Mouse (Mus musculus) ES-E14 (cell line): ENCODE results near the gene Creb3l2. TPM values are rescaled to one million over a fixed set of nuclear protein-coding genes. Genes with fewer than 3 reads are reported as not detected.
"Not testable (repeated sequence)": the region's sequence is repeated elsewhere in the genome, so short reads cannot be mapped to it uniquely, and the experiment has no call there.

Source experiments
- DNase-seq: peaks from one replicate; pipeline ENCODE4 v3.0.0-alpha.2; 2013; ENCODE audit warnings: low read depth, low spot score
- H3K27ac ChIP-seq: 2 replicates; pipeline ENCODE4 v1.5.1; 2012; ENCODE audit warnings: low read depth, mild to moderate bottlenecking, low read length, moderate library complexity, mixed read lengths; ENCODE audit not compliant: poor library complexity, insufficient read depth, severe bottlenecking
- H3K36me3 ChIP-seq: 2 replicates; pipeline ENCODE4 v1.6.1; 2012; ENCODE audit warnings: mild to moderate bottlenecking, low read length, moderate library complexity, mixed read lengths; ENCODE audit not compliant: control insufficient read depth, poor library complexity, insufficient read depth, severe bottlenecking
- H3K4me1 ChIP-seq, 2 experiments: fragments of 150-350 bp in 1 of 2; sonication (generic) in 1 of 2; 2 replicates each; pipeline ENCODE4 v1.6.1; 2012; ENCODE audit warnings: low read length in 2 of 2, mild to moderate bottlenecking in 1 of 2, mixed read lengths in 1 of 2; ENCODE audit not compliant: control insufficient read depth in 2 of 2, insufficient read depth in 2 of 2, poor library complexity in 1 of 2
- H3K4me3 ChIP-seq, 2 experiments: fragments of 150-350 bp in 1 of 2; sonication (generic) in 1 of 2; 2 replicates each; pipeline ENCODE4 v1.5.1; 2012; ENCODE audit warnings: low read length in 2 of 2, low read depth in 1 of 2, mild to moderate bottlenecking in 1 of 2, mixed read lengths in 1 of 2; ENCODE audit not compliant: insufficient read depth in 1 of 2, poor library complexity in 1 of 2, severe bottlenecking in 1 of 2
- H3K9ac ChIP-seq: 2 replicates; pipeline ENCODE4 v1.6.1; 2012; ENCODE audit warnings: low read depth, mild to moderate bottlenecking, low read length, mixed read lengths; ENCODE audit not compliant: poor library complexity, insufficient read depth, severe bottlenecking
- H3K9me3 ChIP-seq: fragments of 150-350 bp; sonication (generic); 2 replicates; pipeline ENCODE4 v1.6.1; 2012; ENCODE audit warnings: low read depth, mild to moderate bottlenecking, low read length; ENCODE audit not compliant: control insufficient read depth, insufficient read depth
- CHD2 ChIP-seq: IDR thresholded peaks from 2 replicates; pipeline ENCODE4 v1.6.1; 2014; ENCODE audit warnings: mild to moderate bottlenecking, low read depth, low read length, inconsistent platforms
- HCFC1 ChIP-seq: IDR thresholded peaks from 2 replicates; pipeline ENCODE4 v1.6.1; 2012; ENCODE audit warnings: low read length, inconsistent platforms, borderline replicate concordance; ENCODE audit not compliant: insufficient read depth
- MAFK ChIP-seq: IDR thresholded peaks from 2 replicates; pipeline ENCODE4 v1.6.1; 2014; ENCODE audit warnings: mild to moderate bottlenecking, low read depth, low read length, inconsistent platforms; ENCODE audit not compliant: insufficient read depth
- ZC3H11A ChIP-seq: IDR thresholded peaks from 2 replicates; pipeline ENCODE4 v1.6.1; 2012; ENCODE audit warnings: low read depth, mild to moderate bottlenecking, inconsistent platforms, low read length, borderline replicate concordance
- ZNF384 ChIP-seq: IDR thresholded peaks from 2 replicates; pipeline ENCODE4 v1.6.1; 2012; ENCODE audit warnings: low read depth, low read length, inconsistent platforms
- in situ Hi-C, 2 experiments: fragments of 600-800 bp; cut with MboI; formaldehyde crosslinking; loops; one replicate each; pipeline ENCODE4 v1.15.1; 2025; ENCODE audit warnings: low sequenced_read_pairs in 2 of 2, inconsistent platforms in 1 of 2; ENCODE audit not compliant: unreplicated experiment in 2 of 2
- total RNA-seq: library from RNA; depleted of rRNA; stranded (reverse); fragments of 300-350 nt; gene quantifications from 2 replicates; pipeline ENCODE4 v1.2.3, GENCODE M21; 2012

Creb3l2 gene
- total RNA-seq, 1 experiment: 5.8 TPM

DNA sequence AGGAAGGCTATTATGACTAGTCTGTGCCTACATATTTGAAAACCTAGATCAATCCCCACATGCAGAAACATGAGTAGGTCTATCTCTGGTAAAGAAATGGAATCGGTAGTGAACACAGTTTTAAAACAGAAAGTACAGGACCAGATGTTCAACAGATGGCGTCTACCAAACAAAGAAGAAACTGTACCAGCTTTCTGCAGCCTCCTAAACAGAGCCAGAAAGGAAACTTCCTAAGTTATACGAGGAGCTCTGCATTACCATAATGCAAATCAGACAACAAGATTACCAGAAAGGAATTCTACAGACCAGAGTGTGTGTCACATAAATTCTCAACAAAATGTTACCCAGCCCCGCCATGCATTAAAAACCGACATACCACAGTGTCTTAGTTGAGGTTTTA is 23.9 kb upstream of the Creb3l2 start:
- Histone ChIP-seq H3K9ac (no peak overlapping the region), H3K4me1 (no peaks in the 10 kb centered on the region), H3K9me3 (no peaks in the 10 kb centered on the region), H3K36me3 (no peaks in the 10 kb centered on the region), H3K4me3 (no peak overlapping the region), H3K27ac (no peak overlapping the region)
- in situ Hi-C loops: loop anchor here in 1 of 2 experiments (25.0 kb wide), 1 partner anchor 596 kb away; no protein-coding TSS in a partner anchor
- TF ChIP-seq HCFC1 (no peak), ZC3H11A (no peak), ZNF384 (no peak), MAFK (no peak), CHD2 (no peak)
- DNase-seq: no peak

GRCm38 (mm10) chr6:37465356-37465755 is 23.4 kb upstream of the Creb3l2 start:
- Histone ChIP-seq H3K9me3 (no peaks in the 10 kb centered on the region), H3K9ac (no peak overlapping the region), H3K4me3 (no peak overlapping the region), H3K36me3 (no peaks in the 10 kb centered on the region), H3K27ac (no peak overlapping the region), H3K4me1 (no peaks in the 10 kb centered on the region)
- no peak for TF ChIP-seq MAFK
- TF ChIP-seq HCFC1: no peak
- TF ChIP-seq ZNF384: no peak
- TF ChIP-seq ZC3H11A: no peak
- TF ChIP-seq CHD2: no peak
- in situ Hi-C loops: loop anchor here in 1 of 2 experiments (25.0 kb wide), 1 partner anchor 597 kb away; no protein-coding TSS in a partner anchor
- no peak for DNase-seq

DNA sequence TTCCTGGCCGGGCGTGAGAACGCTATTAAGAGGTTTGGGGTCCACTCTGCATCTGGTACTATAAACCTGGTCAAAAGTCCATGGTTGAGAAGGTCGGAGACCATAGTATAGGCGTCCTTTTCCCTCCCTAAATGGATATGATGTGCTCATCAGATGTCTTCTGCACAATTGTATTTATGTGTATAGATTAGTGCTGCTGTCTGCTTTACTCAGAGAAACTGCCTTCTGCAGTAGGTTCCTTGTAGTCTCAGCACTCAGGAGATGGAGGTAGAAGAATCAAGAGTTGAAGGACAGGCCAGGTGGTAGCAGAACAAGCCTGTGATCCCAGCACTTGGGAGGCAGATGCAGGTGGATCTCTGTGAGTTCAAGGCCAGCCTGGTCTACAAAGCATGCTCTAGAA is 22.6 kb upstream of the Creb3l2 start:
- Histone ChIP-seq H3K4me3 (peak overlapping the region in 1 of 2 experiments; percentile 43; a peak in 1 of 4 replicates), H3K9ac (no peak overlapping the region), H3K4me1 (no peaks in the 10 kb centered on the region), H3K27ac (no peak overlapping the region), H3K36me3 (no peaks in the 10 kb centered on the region), H3K9me3 (no peaks in the 10 kb centered on the region)
- DNase-seq: no peak
- TF ChIP-seq HCFC1 (no peak), CHD2 (no peak), MAFK (no peak), ZC3H11A (no peak), ZNF384 (no peak)
- in situ Hi-C loops: loop anchor here in 1 of 2 experiments (25.0 kb wide), 1 partner anchor 598 kb away; no protein-coding TSS in a partner anchor

DNA sequence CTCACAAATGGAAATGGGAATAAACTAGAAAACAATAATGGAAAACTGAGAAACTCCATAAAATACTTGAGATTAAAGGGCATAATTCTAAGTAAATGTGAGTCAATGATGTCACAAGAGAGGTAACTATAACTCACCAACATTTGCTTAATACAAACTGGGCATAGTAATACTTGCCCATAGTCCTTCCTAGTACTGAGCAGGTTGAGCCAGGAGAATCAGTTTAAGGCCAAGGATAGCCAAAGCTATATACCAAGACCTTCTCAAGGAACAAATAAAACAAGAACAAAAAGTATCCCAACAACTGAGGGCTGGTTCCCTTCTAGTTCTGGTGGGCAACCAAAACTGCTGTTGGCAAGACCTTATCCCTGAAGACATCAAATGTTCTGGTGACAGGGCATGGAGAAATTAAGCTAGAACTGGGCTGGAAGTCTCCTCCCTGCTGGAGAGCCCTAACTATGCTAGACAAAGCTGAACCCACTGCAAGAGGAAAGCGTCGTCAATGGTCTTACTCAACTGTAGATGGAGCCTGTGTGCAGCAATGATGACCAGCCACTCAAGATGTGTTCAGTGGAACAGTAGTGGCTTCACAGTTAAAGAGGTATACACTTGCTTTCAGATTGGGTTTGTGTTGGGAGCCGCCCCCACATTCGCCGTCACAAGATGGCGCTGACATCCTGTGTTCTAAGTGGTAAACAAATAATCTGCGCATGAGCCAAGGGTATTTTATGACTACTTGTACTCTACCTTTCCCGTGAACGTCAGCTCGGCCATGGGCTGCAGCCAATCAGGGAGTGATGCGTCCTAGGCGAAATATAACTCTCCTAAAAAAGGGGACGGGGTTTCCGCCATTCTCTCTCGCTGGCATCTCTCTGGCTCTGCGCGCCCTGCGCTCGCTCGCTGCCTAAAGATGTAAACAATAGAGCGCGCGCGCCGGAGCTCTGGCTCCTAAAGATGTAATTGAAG is 21.9 kb upstream of the Creb3l2 start:
- H3K27ac ChIP-seq, H3K9ac ChIP-seq: not testable (repeated sequence)
- in situ Hi-C loops: loop anchor here in 1 of 2 experiments (25.0 kb wide), 1 partner anchor 599 kb away; no protein-coding TSS in a partner anchor

More for the DNA sequence above, 21.9 kb upstream of the Creb3l2 start:
- H3K36me3 ChIP-seq, DNase-seq, H3K4me1 ChIP-seq, H3K9me3 ChIP-seq: not testable (repeated sequence)
- H3K4me3 ChIP-seq: peak overlapping the region in 1 of 2 experiments; percentile 1; a peak in 1 of 4 replicates
